Mouse (Mus musculus): ENCODE data around the gene Wfikkn2. TPM values are rescaled to one million over a fixed set of nuclear protein-coding genes. Genes with fewer than 3 reads are reported as not detected.

The Wfikkn2 gene
- total RNA-seq, 2 experiments from 2014 or later: 0.46 to 1.3 TPM

- peak; percentile 74 to 86 for DNase-seq
Observed at GRCm38 (mm10) chr11:94265134-94265785, 19.5 kb upstream of the Wfikkn2 start.

GRCm38 (mm10) chr11:94261585-94262370, 16.0 kb upstream of the Wfikkn2 start:
- DNase-seq: no peak

GRCm38 (mm10) chr11:94259814-94260213, 14.0 kb upstream of the Wfikkn2 start:
- DNase-seq: no peak

- DNase-seq: no peak
Observed at GRCm38 (mm10) chr11:94257987-94258386, 12.2 kb upstream of the Wfikkn2 start.

GRCm38 (mm10) chr11:94255733-94256132, 9.9 kb upstream of the Wfikkn2 start:
- DNase-seq: no peak

- DNase-seq: peak; percentile 33 to 47
Observed at GRCm38 (mm10) chr11:94253691-94254090, 7.9 kb upstream of the Wfikkn2 start.

GRCm38 (mm10) chr11:94253156-94253555, 7.4 kb upstream of the Wfikkn2 start:
- DNase-seq: no peak

GRCm38 (mm10) chr11:94246789-94247061, 920 bp upstream of the Wfikkn2 start:
- DNase-seq: no peak

GRCm38 (mm10) chr11:94244385-94244784, 1.4 kb downstream of the Wfikkn2 start:
- DNase-seq: no peak

- DNase-seq: no peak
Observed at GRCm38 (mm10) chr11:94243422-94244180, 2.2 kb downstream of the Wfikkn2 start.

GRCm38 (mm10) chr11:94242760-94243421, 2.9 kb downstream of the Wfikkn2 start:
- DNase-seq: peak; percentile 42 to 45

GRCm38 (mm10) chr11:94239706-94240105, 6.1 kb downstream of the Wfikkn2 start:
- DNase-seq: no peak

- DNase-seq: no peak
Observed at GRCm38 (mm10) chr11:94238786-94239185, 7.0 kb downstream of the Wfikkn2 start.

GRCm38 (mm10) chr11:94236074-94236473, 9.7 kb downstream of the Wfikkn2 start:
- DNase-seq: peak; percentile 62 to 79

- DNase-seq: no peak
Observed at GRCm38 (mm10) chr11:94234857-94235256, 10.9 kb downstream of the Wfikkn2 start.

- no peak for DNase-seq
Observed at GRCm38 (mm10) chr11:94234380-94234779, 11.4 kb downstream of the Wfikkn2 start.

- no peak for DNase-seq
Observed at GRCm38 (mm10) chr11:94233405-94233804, 12.4 kb downstream of the Wfikkn2 start.

- DNase-seq: peak; percentile 41
Observed at GRCm38 (mm10) chr11:94231821-94232552, 13.8 kb downstream of the Wfikkn2 start.

- DNase-seq: no peak
Observed at GRCm38 (mm10) chr11:94230244-94230643, 15.6 kb downstream of the Wfikkn2 start.

- no peak for DNase-seq
Observed at GRCm38 (mm10) chr11:94229207-94229960, 16.4 kb downstream of the Wfikkn2 start.

- peak in 1 of 2 experiments; percentile 32 for DNase-seq
Observed at GRCm38 (mm10) chr11:94228416-94228815, 17.4 kb downstream of the Wfikkn2 start.
